Mouse (Mus musculus) monocyte, adult 2 months (primary cell): ENCODE data around the gene Ewsr1.

Source experiments
- DNase-seq, 2 experiments: peaks; one replicate each; pipeline ENCODE4 v3.0.0; 2022; ENCODE audit warnings: low spot score in 2 of 2, low read depth in 1 of 2

Gene Ewsr1

GRCm38 (mm10) chr11:5098736-5099542, at the start of gene Ewsr1, which contains the start of gene Rhbdd3:
Gene Ewsr1, minus strand, starts transcription at chr11:5099266.
Gene Rhbdd3, plus strand, starts transcription at chr11:5098926.
- peak; percentile 96 to 99 for DNase-seq

- DNase-seq = no peak
These were observed 46.5 kb upstream of the Ewsr1 start for GRCm38 (mm10) chr11:5145600-5145999.

- DNase-seq = no peak
These were observed 42.9 kb upstream of the Ewsr1 start for GRCm38 (mm10) chr11:5141965-5142364.

- no peak for DNase-seq
These were observed 42.2 kb upstream of the Ewsr1 start for GRCm38 (mm10) chr11:5141252-5141651.

GRCm38 (mm10) chr11:5140619-5141018, 41.6 kb upstream of the Ewsr1 start:
- DNase-seq = no peak

- no peak for DNase-seq
These were observed 40.3 kb upstream of the Ewsr1 start for GRCm38 (mm10) chr11:5139372-5139771.

GRCm38 (mm10) chr11:5138642-5139041, 39.6 kb upstream of the Ewsr1 start:
- no peak for DNase-seq

- DNase-seq = no peak
These were observed 36.8 kb upstream of the Ewsr1 start for GRCm38 (mm10) chr11:5135914-5136313.

- DNase-seq = no peak
These were observed 33.7 kb upstream of the Ewsr1 start for GRCm38 (mm10) chr11:5132751-5133150.

- DNase-seq = no peak
These were observed 31.1 kb upstream of the Ewsr1 start for GRCm38 (mm10) chr11:5130111-5130665.

GRCm38 (mm10) chr11:5129035-5129480, 30.0 kb upstream of the Ewsr1 start:
- DNase-seq = no peak

GRCm38 (mm10) chr11:5125713-5126112, 26.6 kb upstream of the Ewsr1 start:
- no peak for DNase-seq

GRCm38 (mm10) chr11:5114931-5115581, 16.0 kb upstream of the Ewsr1 start:
- DNase-seq = peak; percentile 58 to 83

- no peak for DNase-seq
These were observed 14.6 kb upstream of the Ewsr1 start for GRCm38 (mm10) chr11:5113645-5114044.

GRCm38 (mm10) chr11:5109441-5109840, 10.4 kb upstream of the Ewsr1 start:
- no peak for DNase-seq

- no peak for DNase-seq
These were observed 5.0 kb upstream of the Ewsr1 start for GRCm38 (mm10) chr11:5103986-5104509.

- DNase-seq = no peak
These were observed 3.3 kb upstream of the Ewsr1 start for GRCm38 (mm10) chr11:5102384-5102783.

GRCm38 (mm10) chr11:5101641-5102040, 2.6 kb upstream of the Ewsr1 start:
- no peak for DNase-seq

GRCm38 (mm10) chr11:5100801-5101200, 1.7 kb upstream of the Ewsr1 start:
- DNase-seq = no peak

- no peak for DNase-seq
These were observed 1.2 kb upstream of the Ewsr1 start for GRCm38 (mm10) chr11:5100283-5100682.

GRCm38 (mm10) chr11:5099576-5100183, 614 bp upstream of the Ewsr1 start:
- DNase-seq = peak; percentile 59 to 70
